Mouse (Mus musculus): Measurements from ENCODE around the gene Prss38. TPM values are rescaled to one million over a fixed set of nuclear protein-coding genes. Genes with fewer than 3 reads are reported as not detected.
A peak's percentile ranks its signal among the peaks of the same experiment; 100 is the strongest.
"Not testable (repeated sequence)": the region's sequence is repeated elsewhere in the genome, so short reads cannot be mapped to it uniquely, and the experiment has no call there.

Gene Prss38
- polyA plus RNA-seq, 1 experiment from 2014 or later: not detected

DNA sequence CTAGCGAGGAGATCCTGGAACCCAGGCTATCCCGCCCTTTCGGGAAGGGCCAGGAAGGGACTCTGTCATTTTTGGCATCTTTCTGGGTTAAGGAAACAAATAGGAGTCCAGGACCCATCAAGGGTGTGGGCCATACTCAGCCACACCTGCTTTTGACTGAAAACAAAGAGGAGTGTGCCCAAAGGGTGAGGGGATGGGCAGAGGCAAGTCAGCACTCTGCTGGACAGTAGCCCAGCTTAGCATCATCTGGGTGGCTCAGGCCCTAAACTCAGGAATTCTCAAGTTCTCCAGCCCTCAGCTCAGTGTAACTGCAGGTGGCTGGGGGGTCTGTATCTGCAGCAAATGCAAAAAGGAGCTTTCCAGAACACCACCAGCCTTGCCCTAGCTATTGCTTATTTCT is 2.5 kb upstream of the Prss38 start:
- no peak overlapping the region for H3K4me2 ChIP-seq
- no peak overlapping the region for H3K9ac ChIP-seq
- no peak for ATAC-seq (replicated peaks; ENCODE audit: insufficient number of reproducible peaks, insufficient read depth, low FRiP score, low read depth)
- H3K4me3 ChIP-seq: no peak overlapping the region
- H3K9me3 ChIP-seq (replicated peaks): no peaks in the 10 kb centered on the region
- 74% methylated on average over 3 of the region's 3 CpGs for WGBS
- no peaks in the 10 kb centered on the region for H3K27me3 ChIP-seq
- H3K4me1 ChIP-seq (replicated peaks): no peaks in the 10 kb centered on the region
- no peak overlapping the region for H3K27ac ChIP-seq
- no peaks in the 10 kb centered on the region for H3K36me3 ChIP-seq

- no peak overlapping the region for H3K27ac ChIP-seq
- no peak for ATAC-seq (replicated peaks; ENCODE audit: insufficient number of reproducible peaks, insufficient read depth, low FRiP score, low read depth)
- no peak overlapping the region for H3K4me3 ChIP-seq
- WGBS: 69% methylated on average over 11 of the region's 11 CpGs
- H3K36me3 ChIP-seq: no peaks in the 10 kb centered on the region
- H3K27me3 ChIP-seq: peaks cover 6% of the 10 kb centered on the region; the same call in 1 of the 2 replicates
- H3K4me1 ChIP-seq (replicated peaks): peaks cover 3% of the 10 kb centered on the region
- no peak overlapping the region for H3K9ac ChIP-seq
- no peaks in the 10 kb centered on the region for H3K9me3 ChIP-seq (replicated peaks)
- H3K4me2 ChIP-seq: no peak overlapping the region
Measured at GRCm38 (mm10) chr11:59369848-59370247, 5.6 kb downstream of the Prss38 start.

GRCm38 (mm10) chr11:59367955-59368354 is 7.5 kb downstream of the Prss38 start:
- not testable (repeated sequence) for H3K27ac ChIP-seq; H3K4me3 ChIP-seq; H3K27me3 ChIP-seq; H3K36me3 ChIP-seq; H3K4me2 ChIP-seq; H3K9ac ChIP-seq; H3K9me3 ChIP-seq (replicated peaks); ATAC-seq (replicated peaks; ENCODE audit: insufficient number of reproducible peaks, insufficient read depth, low FRiP score, low read depth)
- peaks cover 16% of the 10 kb centered on the region for H3K4me1 ChIP-seq (replicated peaks)
- 78% methylated on average over 4 of the region's 4 CpGs for WGBS

GRCm38 (mm10) chr11:59366633-59367032 is 8.8 kb downstream of the Prss38 start:
- no peak overlapping the region for H3K9ac ChIP-seq
- H3K9me3 ChIP-seq (replicated peaks): no peaks in the 10 kb centered on the region
- H3K4me2 ChIP-seq: no peak overlapping the region
- peaks cover 16% of the 10 kb centered on the region for H3K4me1 ChIP-seq (replicated peaks)
- H3K36me3 ChIP-seq: no peaks in the 10 kb centered on the region
- H3K4me3 ChIP-seq: no peak overlapping the region
- no peak overlapping the region for H3K27ac ChIP-seq
- H3K27me3 ChIP-seq: peaks cover 7% of the 10 kb centered on the region; the same call in 1 of the 2 replicates
- 31% methylated on average over 3 of the region's 3 CpGs for WGBS
- no peak for ATAC-seq (replicated peaks; ENCODE audit: insufficient number of reproducible peaks, insufficient read depth, low FRiP score, low read depth)

GRCm38 (mm10) chr11:59366031-59366430 is 9.4 kb downstream of the Prss38 start:
- Histone ChIP-seq H3K4me1 (replicated peaks) (peaks cover 16% of the 10 kb centered on the region), H3K27ac (no peak overlapping the region), H3K4me3 (no peak overlapping the region), H3K9me3 (replicated peaks) (no peaks in the 10 kb centered on the region), H3K9ac (no peak overlapping the region), H3K36me3 (no peaks in the 10 kb centered on the region), H3K4me2 (no peak overlapping the region), H3K27me3 (peaks cover 7% of the 10 kb centered on the region; the same call in 1 of the 2 replicates)
- WGBS: 73% methylated on average over 3 of the region's 3 CpGs
- no peak for ATAC-seq (replicated peaks; ENCODE audit: insufficient number of reproducible peaks, insufficient read depth, low FRiP score, low read depth)

- peak; percentile 73 for ATAC-seq (replicated peaks; ENCODE audit: insufficient number of reproducible peaks, insufficient read depth, low FRiP score, low read depth)
- Histone ChIP-seq H3K27me3 (peaks cover 7% of the 10 kb centered on the region; the same call in 1 of the 2 replicates), H3K36me3 (no peaks in the 10 kb centered on the region), H3K4me1 (replicated peaks) (peaks cover 16% of the 10 kb centered on the region), H3K4me3 (no peak overlapping the region), H3K27ac (peak overlapping the region; percentile 64; the same call in 1 of the 2 replicates), H3K4me2 (no peak overlapping the region), H3K9ac (peak overlapping the region; percentile 19; the same call in 1 of the 2 replicates), H3K9me3 (replicated peaks) (no peaks in the 10 kb centered on the region)
- 32% methylated on average over 3 of the region's 3 CpGs for WGBS
Measured at GRCm38 (mm10) chr11:59364417-59364816, 11.0 kb downstream of the Prss38 start.

- Histone ChIP-seq H3K9ac (peak overlapping the region; percentile 19; the same call in 1 of the 2 replicates), H3K27me3 (peaks cover 7% of the 10 kb centered on the region; the same call in 1 of the 2 replicates), H3K4me2 (no peak overlapping the region), H3K4me3 (no peak overlapping the region), H3K4me1 (replicated peaks) (peaks cover 16% of the 10 kb centered on the region), H3K9me3 (replicated peaks) (no peaks in the 10 kb centered on the region), H3K27ac (peak overlapping the region; percentile 64; the same call in 1 of the 2 replicates), H3K36me3 (no peaks in the 10 kb centered on the region)
- ATAC-seq (replicated peaks; ENCODE audit: insufficient number of reproducible peaks, insufficient read depth, low FRiP score, low read depth): 0 out of 2 replicates have a peak, but pooled peaks have one; percentile 12
- WGBS: 75% methylated on average over 9 of the region's 9 CpGs
Measured at GRCm38 (mm10) chr11:59364007-59364406, 11.4 kb downstream of the Prss38 start.

- 79% methylated on average over 9 of the region's 9 CpGs for WGBS
- no peak for ATAC-seq (replicated peaks; ENCODE audit: insufficient number of reproducible peaks, insufficient read depth, low FRiP score, low read depth)
- no peak overlapping the region for H3K4me2 ChIP-seq
- no peak overlapping the region for H3K9ac ChIP-seq
- H3K4me1 ChIP-seq (replicated peaks): peaks cover 16% of the 10 kb centered on the region
- H3K9me3 ChIP-seq (replicated peaks): no peaks in the 10 kb centered on the region
- H3K27me3 ChIP-seq: peaks cover 4% of the 10 kb centered on the region; the same call in 1 of the 2 replicates
- no peak overlapping the region for H3K27ac ChIP-seq
- H3K4me3 ChIP-seq: no peak overlapping the region
- H3K36me3 ChIP-seq: no peaks in the 10 kb centered on the region
Measured at GRCm38 (mm10) chr11:59361291-59361690, 14.2 kb downstream of the Prss38 start.

DNA sequence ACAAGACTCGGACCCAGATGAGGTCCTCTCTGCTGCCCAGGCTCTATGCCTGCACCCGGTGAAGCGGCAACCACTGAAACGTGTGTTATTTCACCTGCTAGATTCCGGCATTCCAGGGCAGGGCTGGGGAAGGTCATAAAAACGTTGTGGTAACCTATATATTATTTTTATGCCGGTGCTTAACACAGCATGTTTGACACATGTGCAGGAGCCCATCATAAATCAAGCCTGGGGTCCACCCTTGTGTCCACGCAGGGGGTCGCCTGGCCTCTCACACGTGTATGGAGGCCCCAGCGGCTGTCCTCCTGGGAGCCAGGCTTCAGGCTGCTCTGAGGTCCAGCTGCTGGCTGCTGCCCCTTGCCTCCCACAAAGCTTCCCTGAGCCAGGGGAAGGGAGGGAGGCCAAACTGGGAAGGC is 18.6 kb downstream of the Prss38 start:
- H3K9ac ChIP-seq: no peak overlapping the region
- no peak for ATAC-seq (replicated peaks; ENCODE audit: insufficient number of reproducible peaks, insufficient read depth, low FRiP score, low read depth)
- WGBS: 63% methylated on average over 11 of the region's 11 CpGs
- H3K4me3 ChIP-seq: no peak overlapping the region
- no peak overlapping the region for H3K27ac ChIP-seq
- 0 out of 2 replicates have a peak, but pooled peaks cover 4% of the 10 kb centered on the region for H3K27me3 ChIP-seq
- no peaks in the 10 kb centered on the region for H3K9me3 ChIP-seq (replicated peaks)
- H3K4me2 ChIP-seq: no peak overlapping the region
- H3K4me1 ChIP-seq (replicated peaks): no peaks in the 10 kb centered on the region
- H3K36me3 ChIP-seq: no peaks in the 10 kb centered on the region

GRCm38 (mm10) chr11:59354793-59355192 is 20.7 kb downstream of the Prss38 start:
- no peak overlapping the region for H3K27ac ChIP-seq
- no peak for ATAC-seq (replicated peaks; ENCODE audit: insufficient number of reproducible peaks, insufficient read depth, low FRiP score, low read depth)
- H3K36me3 ChIP-seq: no peaks in the 10 kb centered on the region
- 72% methylated on average over 4 of the region's 4 CpGs for WGBS
- H3K4me3 ChIP-seq: no peak overlapping the region
- no peak overlapping the region for H3K4me2 ChIP-seq
- H3K27me3 ChIP-seq: 0 out of 2 replicates have a peak, but pooled peaks cover 4% of the 10 kb centered on the region
- no peak overlapping the region for H3K9ac ChIP-seq
- H3K9me3 ChIP-seq (replicated peaks): no peaks in the 10 kb centered on the region
- H3K4me1 ChIP-seq (replicated peaks): peaks cover 3% of the 10 kb centered on the region

DNA sequence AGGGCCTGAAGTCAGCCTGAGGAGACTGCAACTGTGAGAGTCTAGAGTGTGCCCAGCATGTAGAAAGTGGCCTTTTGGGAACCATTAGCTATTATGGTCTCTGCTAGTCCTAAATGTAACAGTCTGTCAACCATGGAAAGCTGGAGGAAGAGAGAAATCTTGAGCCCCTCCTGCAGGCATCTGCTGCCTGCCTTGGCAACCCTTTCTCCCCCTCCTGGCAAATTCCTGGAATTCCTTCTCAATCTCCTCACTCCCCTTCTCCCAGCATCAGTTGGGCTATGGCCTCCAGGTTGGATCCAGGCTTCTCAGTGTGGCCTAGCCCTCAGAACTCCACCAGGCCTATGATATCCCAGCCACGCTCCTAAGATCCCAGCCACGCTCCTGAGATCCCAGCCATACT is 25.1 kb downstream of the Prss38 start:
- 55% methylated on average over 2 of the region's 2 CpGs for WGBS
- Histone ChIP-seq H3K4me1 (replicated peaks) (peaks cover 14% of the 10 kb centered on the region), H3K27ac (no peak overlapping the region), H3K27me3 (0 out of 2 replicates have a peak, but pooled peaks cover 2% of the 10 kb centered on the region), H3K4me2 (no peak overlapping the region), H3K9ac (no peak overlapping the region), H3K36me3 (no peaks in the 10 kb centered on the region), H3K9me3 (replicated peaks) (no peaks in the 10 kb centered on the region), H3K4me3 (no peak overlapping the region)
- ATAC-seq (replicated peaks; ENCODE audit: insufficient number of reproducible peaks, insufficient read depth, low FRiP score, low read depth): no peak

Measured in heart, embryonic 15.5 days (tissue).